Mouse (Mus musculus) hindbrain, embryonic 12.5 days (tissue): ENCODE data around the gene Cdh13. TPM values are rescaled to one million over a fixed set of nuclear protein-coding genes. Genes with fewer than 3 reads are reported as not detected.

ENCODE experiments used
- ATAC-seq: fragments of 200-750 bp; cut with Nextera tagmentation; 2 replicates; pipeline ENCODE4 v1.8.0; 2017; ENCODE audit warnings: moderate TSS enrichment; ENCODE audit not compliant: low FRiP score
- H3K27ac ChIP-seq: fragments of 300-500 bp; sonication (generic); 2 replicates; pipeline ENCODE4 v1.5.1; 2016; ENCODE audit warnings: mild to moderate bottlenecking
- H3K27me3 ChIP-seq: fragments of 300-500 bp; sonication (generic); 2 replicates; pipeline ENCODE4 v1.6.1; 2016; ENCODE audit warnings: mild to moderate bottlenecking
- H3K36me3 ChIP-seq: fragments of 300-500 bp; sonication (generic); 2 replicates; pipeline ENCODE4 v1.6.1; 2016; ENCODE audit warnings: mild to moderate bottlenecking
- H3K4me1 ChIP-seq: fragments of 300-500 bp; sonication (generic); 2 replicates; pipeline ENCODE4 v1.6.1; 2016
- H3K4me2 ChIP-seq: fragments of 300-500 bp; sonication (generic); replicated peaks from 2 replicates; pipeline ENCODE4 v1.6.1; 2016; ENCODE audit warnings: mild to moderate bottlenecking
- H3K4me3 ChIP-seq: fragments of 300-500 bp; sonication (generic); 2 replicates; pipeline ENCODE4 v1.5.1; 2016; ENCODE audit warnings: mild to moderate bottlenecking
- H3K9ac ChIP-seq: fragments of 300-500 bp; sonication (generic); 2 replicates; pipeline ENCODE4 v1.6.1; 2016; ENCODE audit warnings: mild to moderate bottlenecking, moderate library complexity
- H3K9me3 ChIP-seq: fragments of 300-500 bp; sonication (generic); replicated peaks from 2 replicates; pipeline ENCODE4 v1.6.1; 2016; ENCODE audit warnings: mild to moderate bottlenecking
- WGBS: fragments of 180-500 bp; shearing (Covaris S2); methylation state at CpG from one replicate; pipeline ENCODE4 v1.1.7; 2016; 5-methylcytosine and 5-hydroxymethylcytosine counted together
- polyA plus RNA-seq: library from polyadenylated mRNA; unstranded; fragments of >200 nt; fragmentation: Nextera tagmentation; extraction: Ambion mirVana; gene quantifications from 2 replicates; pipeline ENCODE4 v1.2.1, GENCODE M21; 2016

Cdh13 gene
- polyA plus RNA-seq, 1 experiment from 2014 or later: 25.7 TPM

GRCm38 (mm10) chr8:118357067-118357466 is 73.5 kb downstream of the Cdh13 start:
- no peaks in the 10 kb centered on the region for H3K4me1 ChIP-seq
- ATAC-seq: no peak
- no peaks in the 10 kb centered on the region for H3K9me3 ChIP-seq
- WGBS: 91% methylated on average over 5 of the region's 5 CpGs
- no peaks in the 10 kb centered on the region for H3K27me3 ChIP-seq
- no peak overlapping the region for H3K4me3 ChIP-seq
- H3K4me2 ChIP-seq: no peak overlapping the region
- no peaks in the 10 kb centered on the region for H3K36me3 ChIP-seq
- no peak overlapping the region for H3K27ac ChIP-seq
- H3K9ac ChIP-seq: no peak overlapping the region

GRCm38 (mm10) chr8:118357596-118357995 is 74.1 kb downstream of the Cdh13 start:
- no peak for ATAC-seq
- no peak overlapping the region for H3K4me3 ChIP-seq
- no peak overlapping the region for H3K4me2 ChIP-seq
- H3K27ac ChIP-seq: no peak overlapping the region
- no peaks in the 10 kb centered on the region for H3K4me1 ChIP-seq
- no peaks in the 10 kb centered on the region for H3K36me3 ChIP-seq
- WGBS: 90% methylated on average over 7 of the region's 7 CpGs
- H3K27me3 ChIP-seq: no peaks in the 10 kb centered on the region
- no peak overlapping the region for H3K9ac ChIP-seq
- no peaks in the 10 kb centered on the region for H3K9me3 ChIP-seq

GRCm38 (mm10) chr8:118363781-118364180 is 80.2 kb downstream of the Cdh13 start:
- 71% methylated on average over 3 of the region's 3 CpGs for WGBS
- H3K4me1 ChIP-seq: no peaks in the 10 kb centered on the region
- H3K27ac ChIP-seq: no peak overlapping the region
- H3K36me3 ChIP-seq: no peaks in the 10 kb centered on the region
- no peak overlapping the region for H3K9ac ChIP-seq
- H3K4me3 ChIP-seq: no peak overlapping the region
- ATAC-seq: no peak
- H3K4me2 ChIP-seq: no peak overlapping the region
- H3K9me3 ChIP-seq: no peaks in the 10 kb centered on the region
- H3K27me3 ChIP-seq: no peaks in the 10 kb centered on the region

- Histone ChIP-seq H3K36me3 (no peaks in the 10 kb centered on the region), H3K27me3 (no peaks in the 10 kb centered on the region), H3K4me2 (no peak overlapping the region), H3K27ac (no peak overlapping the region), H3K9me3 (no peaks in the 10 kb centered on the region), H3K9ac (no peak overlapping the region), H3K4me1 (peaks cover 8% of the 10 kb centered on the region; the same call in 1 of the 2 replicates), H3K4me3 (no peak overlapping the region)
- no peak for ATAC-seq
- WGBS: 83% methylated on average over 3 of the region's 3 CpGs
These were observed 89.6 kb downstream of the Cdh13 start for GRCm38 (mm10) chr8:118373092-118373491.

GRCm38 (mm10) chr8:118374738-118375137 is 91.2 kb downstream of the Cdh13 start:
- H3K27ac ChIP-seq: no peak overlapping the region
- no peaks in the 10 kb centered on the region for H3K36me3 ChIP-seq
- peaks cover 17% of the 10 kb centered on the region for H3K4me1 ChIP-seq
- H3K9me3 ChIP-seq: no peaks in the 10 kb centered on the region
- H3K9ac ChIP-seq: no peak overlapping the region
- H3K27me3 ChIP-seq: no peaks in the 10 kb centered on the region
- no peak overlapping the region for H3K4me2 ChIP-seq
- 54% methylated on average over 6 of the region's 6 CpGs for WGBS
- ATAC-seq: 0 out of 2 replicates have a peak, but pooled peaks have one; percentile 40
- H3K4me3 ChIP-seq: no peak overlapping the region

- ATAC-seq: no peak
- WGBS: 58% methylated on average over 3 of the region's 3 CpGs
- H3K4me2 ChIP-seq: no peak overlapping the region
- no peak overlapping the region for H3K9ac ChIP-seq
- H3K4me3 ChIP-seq: no peak overlapping the region
- no peaks in the 10 kb centered on the region for H3K9me3 ChIP-seq
- no peaks in the 10 kb centered on the region for H3K36me3 ChIP-seq
- peaks cover 28% of the 10 kb centered on the region for H3K4me1 ChIP-seq
- H3K27ac ChIP-seq: no peak overlapping the region
- no peaks in the 10 kb centered on the region for H3K27me3 ChIP-seq
These were observed 93.3 kb downstream of the Cdh13 start for GRCm38 (mm10) chr8:118376791-118377190.

- 83% methylated on average over 8 of the region's 8 CpGs for WGBS
- Histone ChIP-seq H3K27me3 (no peaks in the 10 kb centered on the region), H3K36me3 (no peaks in the 10 kb centered on the region), H3K4me2 (no peak overlapping the region), H3K27ac (0 out of 2 replicates have a peak overlapping the region, but pooled peaks have one; percentile 57), H3K4me3 (no peak overlapping the region), H3K4me1 (peaks cover 26% of the 10 kb centered on the region), H3K9ac (no peak overlapping the region), H3K9me3 (no peaks in the 10 kb centered on the region)
- no peak for ATAC-seq
These were observed 95.5 kb downstream of the Cdh13 start for GRCm38 (mm10) chr8:118378985-118379384.

GRCm38 (mm10) chr8:118379657-118380056 is 96.1 kb downstream of the Cdh13 start:
- Histone ChIP-seq H3K36me3 (no peaks in the 10 kb centered on the region), H3K4me3 (no peak overlapping the region), H3K4me2 (no peak overlapping the region), H3K27me3 (no peaks in the 10 kb centered on the region), H3K9me3 (no peaks in the 10 kb centered on the region), H3K9ac (no peak overlapping the region), H3K4me1 (peaks cover 20% of the 10 kb centered on the region), H3K27ac (peak overlapping the region; percentile 60; the same call in 1 of the 2 replicates)
- WGBS: 15% methylated on average over 3 of the region's 3 CpGs
- ATAC-seq: peak; percentile 77

GRCm38 (mm10) chr8:118380058-118380457 is 96.5 kb downstream of the Cdh13 start:
- no peaks in the 10 kb centered on the region for H3K36me3 ChIP-seq
- H3K9ac ChIP-seq: no peak overlapping the region
- H3K9me3 ChIP-seq: no peaks in the 10 kb centered on the region
- ATAC-seq: 0 out of 2 replicates have a peak, but pooled peaks have one; percentile 48
- no peaks in the 10 kb centered on the region for H3K27me3 ChIP-seq
- H3K4me1 ChIP-seq: peaks cover 19% of the 10 kb centered on the region
- H3K27ac ChIP-seq: peak overlapping the region; percentile 60
- WGBS: 66% methylated on average over 8 of the region's 8 CpGs
- no peak overlapping the region for H3K4me2 ChIP-seq
- no peak overlapping the region for H3K4me3 ChIP-seq

- 68% methylated on average over 9 of the region's 9 CpGs for WGBS
- ATAC-seq: no peak
- no peak overlapping the region for H3K4me3 ChIP-seq
- H3K27me3 ChIP-seq: no peaks in the 10 kb centered on the region
- peaks cover 19% of the 10 kb centered on the region for H3K4me1 ChIP-seq
- H3K9me3 ChIP-seq: no peaks in the 10 kb centered on the region
- H3K27ac ChIP-seq: no peak overlapping the region
- H3K36me3 ChIP-seq: no peaks in the 10 kb centered on the region
- no peak overlapping the region for H3K9ac ChIP-seq
- H3K4me2 ChIP-seq: no peak overlapping the region
These were observed 97.2 kb downstream of the Cdh13 start for GRCm38 (mm10) chr8:118380782-118381181.

- Histone ChIP-seq H3K27ac (no peak overlapping the region), H3K27me3 (no peaks in the 10 kb centered on the region), H3K4me1 (peaks cover 19% of the 10 kb centered on the region), H3K36me3 (no peaks in the 10 kb centered on the region), H3K4me2 (no peak overlapping the region), H3K9me3 (no peaks in the 10 kb centered on the region), H3K9ac (no peak overlapping the region), H3K4me3 (no peak overlapping the region)
- 93% methylated on average over 7 of the region's 7 CpGs for WGBS
- ATAC-seq: no peak
These were observed 98.1 kb downstream of the Cdh13 start for GRCm38 (mm10) chr8:118381641-118382040.

GRCm38 (mm10) chr8:118384314-118384713 is 100.8 kb downstream of the Cdh13 start:
- Histone ChIP-seq H3K27me3 (no peaks in the 10 kb centered on the region), H3K4me3 (no peak overlapping the region), H3K27ac (no peak overlapping the region), H3K9me3 (no peaks in the 10 kb centered on the region), H3K36me3 (no peaks in the 10 kb centered on the region), H3K4me1 (peaks cover 14% of the 10 kb centered on the region), H3K4me2 (no peak overlapping the region), H3K9ac (no peak overlapping the region)
- WGBS: 96% methylated on average over 5 of the region's 5 CpGs
- ATAC-seq: no peak

- H3K4me1 ChIP-seq: no peaks in the 10 kb centered on the region
- no peak for ATAC-seq
- no peaks in the 10 kb centered on the region for H3K27me3 ChIP-seq
- H3K4me3 ChIP-seq: no peak overlapping the region
- H3K9ac ChIP-seq: no peak overlapping the region
- no peak overlapping the region for H3K4me2 ChIP-seq
- no peaks in the 10 kb centered on the region for H3K36me3 ChIP-seq
- H3K9me3 ChIP-seq: no peaks in the 10 kb centered on the region
- WGBS: 88% methylated on average over 3 of the region's 3 CpGs
- H3K27ac ChIP-seq: no peak overlapping the region
These were observed 105.9 kb downstream of the Cdh13 start for GRCm38 (mm10) chr8:118389456-118389855.
